Mouse (Mus musculus) gastrocnemius, postnatal 36 days (tissue): ENCODE data around the gene Irf2. TPM values are rescaled to one million over a fixed set of nuclear protein-coding genes. Genes with fewer than 3 reads are reported as not detected.

Experiments used
- DNase-seq, 2 experiments: peaks; one replicate each; pipeline ENCODE4 v3.0.0; 2022
- intact Hi-C: fragments of 180-260 bp; cut with DNase I; formaldehyde crosslinking; loops from one replicate; pipeline ENCODE4 v1.15.1; 2025
- total RNA-seq, 2 experiments: library from RNA; stranded (reverse); gene quantifications; 2 replicates each; pipeline ENCODE4 v1.2.3; 2021

The Irf2 gene
- total RNA-seq, 2 experiments from 2014 or later = 27.3 to 36.0 TPM

GRCm38 (mm10) chr8:46859164-46859846 is 119.8 kb downstream of the Irf2 start:
- intact Hi-C loops = no loop called here
- DNase-seq = no peak

GRCm38 (mm10) chr8:46859847-46860167 is 120.3 kb downstream of the Irf2 start:
- no peak for DNase-seq
- intact Hi-C loops = no loop called here

DNA sequence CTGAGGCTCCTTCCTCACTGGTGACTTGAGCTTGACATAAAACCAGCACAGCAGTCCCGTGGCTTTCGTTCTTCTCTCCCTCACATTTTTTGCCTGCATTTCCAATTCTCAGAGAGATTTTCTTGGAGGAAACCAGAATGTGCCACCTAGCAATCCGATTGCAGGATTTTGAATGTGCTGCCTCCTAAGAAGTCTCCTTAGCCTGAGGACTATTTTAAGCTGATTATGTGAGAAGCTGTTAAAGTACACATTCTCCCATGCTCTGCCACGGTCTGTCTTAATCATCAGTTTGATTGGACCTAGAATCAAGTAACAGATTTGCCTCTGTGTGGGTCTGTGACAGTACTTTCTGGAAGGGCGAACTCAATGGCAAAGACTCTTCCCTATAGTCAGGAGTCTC is 123.0 kb downstream of the Irf2 start:
- intact Hi-C loops = no loop called here
- no peak for DNase-seq

GRCm38 (mm10) chr8:46865428-46865827 is 125.9 kb downstream of the Irf2 start:
- intact Hi-C loops = no loop called here
- no peak for DNase-seq

DNA sequence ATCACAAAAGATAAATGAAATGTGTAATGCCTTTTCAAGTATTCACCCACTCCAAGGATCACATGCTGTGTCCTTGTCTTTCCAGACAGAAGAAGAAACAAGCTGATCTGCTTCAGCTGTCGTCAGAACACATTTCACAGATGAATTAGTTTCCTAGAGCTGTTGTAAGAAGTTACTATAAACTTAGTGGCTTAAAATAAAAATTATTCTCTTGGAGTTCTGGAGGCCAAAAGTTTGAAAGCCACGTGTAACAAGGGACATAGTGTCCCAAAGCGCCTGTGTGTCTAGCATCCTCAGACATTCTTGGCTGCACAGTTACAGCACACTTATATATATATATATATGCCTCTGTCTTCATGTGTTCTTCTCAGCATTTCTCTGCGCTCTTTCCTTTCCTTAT is 127.9 kb downstream of the Irf2 start:
- no peak for DNase-seq
- intact Hi-C loops = no loop called here

GRCm38 (mm10) chr8:46868346-46869065 is 129.0 kb downstream of the Irf2 start:
- no peak for DNase-seq
- intact Hi-C loops = no loop called here

GRCm38 (mm10) chr8:46869521-46869925 is 130.0 kb downstream of the Irf2 start:
- no peak for DNase-seq
- intact Hi-C loops = no loop called here

- DNase-seq = no peak
- intact Hi-C loops = no loop called here
Measured at GRCm38 (mm10) chr8:46871086-46871485, 131.6 kb downstream of the Irf2 start.

GRCm38 (mm10) chr8:46875615-46876293 is 136.2 kb downstream of the Irf2 start:
- intact Hi-C loops = no loop called here
- DNase-seq = no peak

DNA sequence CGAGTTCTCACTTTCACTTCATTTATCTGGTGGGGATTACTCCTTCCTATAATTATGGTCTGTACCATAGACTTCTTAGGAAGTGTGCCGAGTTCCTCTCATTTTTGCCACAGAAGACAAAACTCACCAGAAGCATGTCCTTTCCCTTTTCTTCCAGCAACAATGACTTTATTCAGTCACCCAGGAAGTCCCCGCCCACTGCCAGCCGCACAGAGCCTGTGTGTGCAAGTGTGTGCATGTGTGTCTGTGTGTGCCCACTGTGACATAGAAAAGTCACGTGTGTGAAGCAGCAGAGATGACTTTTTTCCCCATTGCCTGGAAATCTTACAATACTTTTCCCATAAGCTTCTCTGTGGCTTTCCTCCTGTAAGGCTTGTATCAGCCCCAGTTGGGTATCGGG is 141.8 kb downstream of the Irf2 start:
- intact Hi-C loops = no loop called here
- DNase-seq = no peak

- no peak for DNase-seq
- intact Hi-C loops = no loop called here
Measured at GRCm38 (mm10) chr8:46881755-46882419, 142.4 kb downstream of the Irf2 start.

DNA sequence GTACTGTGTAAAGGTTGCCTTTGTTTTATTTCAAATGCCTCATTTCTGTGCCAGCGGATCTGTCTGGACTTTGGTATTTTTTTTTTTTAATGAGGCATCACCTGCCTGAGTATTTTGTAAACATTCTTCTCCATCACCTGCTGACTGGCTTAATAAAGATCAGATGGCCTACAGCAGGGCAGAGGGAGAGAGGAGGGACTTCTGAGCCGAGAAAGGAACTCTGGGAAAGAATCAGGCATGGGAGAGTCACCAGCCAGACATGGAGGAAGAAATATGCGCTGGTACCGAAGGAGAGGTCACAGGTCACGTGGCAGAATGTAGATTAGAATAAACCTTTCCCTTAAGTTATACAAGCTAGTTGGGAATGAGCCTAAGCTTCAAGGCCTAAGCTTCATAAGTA is 143.2 kb downstream of the Irf2 start:
- intact Hi-C loops = no loop called here

DNA sequence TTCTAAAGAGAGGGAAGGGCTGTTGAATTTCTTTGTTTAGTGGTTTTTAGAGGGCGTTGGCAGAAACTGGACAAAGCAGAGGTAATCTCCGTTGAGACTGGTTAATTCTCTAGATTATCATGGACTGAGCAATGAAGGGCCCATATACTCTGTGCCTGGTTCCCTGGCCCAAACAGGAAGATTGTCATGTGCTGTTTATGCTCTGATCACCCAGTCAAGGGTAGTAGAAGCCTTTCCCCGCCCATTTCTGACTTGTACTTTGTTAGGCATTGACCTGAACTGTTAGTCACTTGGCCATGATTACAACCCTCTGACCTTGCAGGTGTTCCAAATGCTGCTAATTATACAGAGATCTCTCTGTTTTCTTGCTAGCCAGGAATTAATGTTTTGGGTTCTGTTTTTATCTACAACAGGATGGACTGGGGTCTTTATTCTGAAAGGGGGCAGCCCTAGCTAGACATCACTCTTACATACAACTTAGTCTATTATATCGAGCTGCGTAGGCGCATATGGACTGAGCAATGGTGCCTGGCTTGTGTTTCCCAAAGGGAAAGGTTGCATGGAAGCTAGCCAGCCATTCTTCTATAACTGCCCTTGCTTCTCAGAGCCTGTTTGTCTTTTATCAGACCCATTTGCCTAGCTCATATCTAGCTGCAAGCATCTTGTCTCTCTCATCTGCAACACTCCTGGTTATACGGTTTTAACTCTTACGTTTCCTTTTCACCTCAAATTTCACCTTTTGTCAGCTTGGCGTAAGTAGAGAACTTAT is 143.9 kb downstream of the Irf2 start:
- DNase-seq = no peak
- intact Hi-C loops = no loop called here

More for the DNA sequence above, 143.2 kb downstream of the Irf2 start:
- no peak for DNase-seq

- DNase-seq = no peak
- intact Hi-C loops = no loop called here
Measured at GRCm38 (mm10) chr8:46885786-46886185, 146.3 kb downstream of the Irf2 start.

GRCm38 (mm10) chr8:46886216-46886615 is 146.7 kb downstream of the Irf2 start:
- no peak for DNase-seq
- intact Hi-C loops = no loop called here

GRCm38 (mm10) chr8:46887396-46887795 is 147.9 kb downstream of the Irf2 start:
- DNase-seq = no peak
- intact Hi-C loops = no loop called here

GRCm38 (mm10) chr8:46888575-46888974 is 149.0 kb downstream of the Irf2 start:
- intact Hi-C loops = no loop called here
- DNase-seq = no peak

DNA sequence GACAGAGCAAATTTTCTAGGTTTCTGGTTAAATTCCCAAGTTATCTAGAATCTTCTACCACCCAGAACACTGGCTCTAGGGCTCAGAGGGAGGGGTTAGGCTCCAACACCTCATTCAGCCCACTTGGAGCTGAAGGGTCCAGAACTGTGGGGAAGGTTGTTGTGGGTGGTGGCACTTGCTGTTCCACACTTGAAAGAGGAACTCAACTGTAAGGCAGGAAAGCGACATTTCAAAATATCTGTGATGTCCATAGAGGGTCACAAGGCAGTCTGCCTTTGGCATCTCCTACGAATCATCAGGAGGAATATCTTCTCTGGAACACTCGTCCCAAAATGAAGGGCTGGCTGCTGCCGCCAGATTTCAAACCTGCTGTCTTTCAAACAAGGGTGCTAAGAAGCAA is 150.7 kb downstream of the Irf2 start:
- intact Hi-C loops = no loop called here
- DNase-seq = no peak

GRCm38 (mm10) chr8:46892511-46893273 is 153.2 kb downstream of the Irf2 start:
- peak; percentile 43 to 58 for DNase-seq
- intact Hi-C loops = no loop called here

GRCm38 (mm10) chr8:46894385-46894784 is 154.9 kb downstream of the Irf2 start:
- no peak for DNase-seq
- intact Hi-C loops = no loop called here
